Mouse (Mus musculus) forebrain, embryonic 16.5 days (tissue): Measurements from ENCODE around the gene Tmem179b. TPM values are rescaled to one million over a fixed set of nuclear protein-coding genes. Genes with fewer than 3 reads are reported as not detected.
A peak's percentile ranks its signal among the peaks of the same experiment; 100 is the strongest.

Experiments used
- ATAC-seq: fragments of 200-750 bp; cut with Nextera tagmentation; 2 replicates; pipeline ENCODE4 v1.8.0; 2017; ENCODE audit warnings: mild to moderate bottlenecking, moderate library complexity
- H3K27ac ChIP-seq: fragments of 300-500 bp; sonication (generic); 2 replicates; pipeline ENCODE4 v1.5.1; 2014; ENCODE audit warnings: low read length, control low read depth
- H3K27me3 ChIP-seq: fragments of 300-500 bp; sonication (generic); replicated peaks from 2 replicates; pipeline ENCODE4 v1.6.1; 2014; ENCODE audit warnings: low read length; ENCODE audit not compliant: control insufficient read depth, insufficient read depth
- H3K36me3 ChIP-seq: fragments of 300-500 bp; sonication (generic); 2 replicates; pipeline ENCODE4 v1.6.1; 2014; ENCODE audit not compliant: control insufficient read depth, insufficient read depth
- H3K4me1 ChIP-seq: fragments of 300-500 bp; sonication (generic); replicated peaks from 2 replicates; pipeline ENCODE4 v1.6.1; 2014; ENCODE audit warnings: low read length; ENCODE audit not compliant: control insufficient read depth, insufficient read depth
- H3K4me2 ChIP-seq: fragments of 300-500 bp; sonication (generic); 2 replicates; pipeline ENCODE4 v1.6.1; 2014; ENCODE audit warnings: mild to moderate bottlenecking, low read length, control low read depth
- H3K4me3 ChIP-seq: fragments of 300-500 bp; sonication (generic); replicated peaks from 2 replicates; pipeline ENCODE4 v1.5.1; 2014; ENCODE audit warnings: mild to moderate bottlenecking, low read length, control low read depth
- H3K9ac ChIP-seq: fragments of 300-500 bp; sonication (generic); replicated peaks from 2 replicates; pipeline ENCODE4 v1.6.1; 2014; ENCODE audit warnings: low read depth, low read length, control low read depth
- H3K9me3 ChIP-seq: fragments of 300-500 bp; sonication (generic); 2 replicates; pipeline ENCODE4 v1.6.1; 2016; ENCODE audit warnings: low read length; ENCODE audit not compliant: control insufficient read depth
- WGBS: fragments of 180-500 bp; shearing (Covaris S2); extraction: QIAGEN DNeasy Blood & Tissue Kit; methylation state at CpG from one replicate; pipeline ENCODE4 v1.1.7; 2014; 5-methylcytosine and 5-hydroxymethylcytosine counted together
- polyA plus RNA-seq: library from polyadenylated mRNA; unstranded; fragments of >200 nt; fragmentation: Nextera tagmentation; extraction: Ambion mirVana; gene quantifications from 2 replicates; pipeline ENCODE4 v1.2.1, GENCODE M21; 2015

Tmem179b gene
- 27.0 and 29.1 TPM in 2 replicates for polyA plus RNA-seq

- Histone ChIP-seq H3K4me1 (peaks cover 34% of the 10 kb centered on the region), H3K27ac (peak within 1 kb of the TSS; percentile 99), H3K9me3 (no peaks in the 10 kb centered on the region), H3K36me3 (peaks cover 13% of the 10 kb centered on the region), H3K27me3 (no peaks in the 10 kb centered on the region), H3K4me3 (peak within 1 kb of the TSS; percentile 82), H3K4me2 (peak within 1 kb of the TSS; percentile 99), H3K9ac (peak within 1 kb of the TSS; percentile 96)
- ATAC-seq, result peak; percentile 95
- under 1% methylated on average over 68 of the region's 68 CpGs for WGBS
Measured at GRCm38 (mm10) chr19:8774086-8774835, at the start of gene Tmem179b. Tmem179b (minus strand) TSS chr19:8774467.

GRCm38 (mm10) chr19:8822696-8823095, 48.4 kb upstream of the Tmem179b start:
- no peaks in the 10 kb centered on the region for H3K27me3 ChIP-seq
- no peak overlapping the region for H3K27ac ChIP-seq
- no peaks in the 10 kb centered on the region for H3K9me3 ChIP-seq
- ATAC-seq, result no peak
- WGBS, result 68% methylated on average over 8 of the region's 8 CpGs
- peak overlapping the region; percentile 11 for H3K4me3 ChIP-seq
- peaks cover 31% of the 10 kb centered on the region for H3K36me3 ChIP-seq
- H3K4me2 ChIP-seq, result peak overlapping the region; percentile 78
- H3K4me1 ChIP-seq, result peaks cover 27% of the 10 kb centered on the region
- 0 out of 2 replicates have a peak overlapping the region, but pooled peaks have one; percentile 15 for H3K9ac ChIP-seq

GRCm38 (mm10) chr19:8821146-8821545, 46.9 kb upstream of the Tmem179b start:
- H3K27ac ChIP-seq, result no peak overlapping the region; the same call in 1 of the 2 replicates
- H3K9ac ChIP-seq, result peak overlapping the region; percentile 93
- H3K4me1 ChIP-seq, result peaks cover 39% of the 10 kb centered on the region
- 1% methylated on average over 7 of the region's 7 CpGs for WGBS
- H3K27me3 ChIP-seq, result no peaks in the 10 kb centered on the region
- ATAC-seq, result no peak
- peaks cover 16% of the 10 kb centered on the region for H3K36me3 ChIP-seq
- peak overlapping the region; percentile 99 for H3K4me3 ChIP-seq
- H3K9me3 ChIP-seq, result no peaks in the 10 kb centered on the region
- peak overlapping the region; percentile 78 for H3K4me2 ChIP-seq

GRCm38 (mm10) chr19:8820424-8820956, 46.2 kb upstream of the Tmem179b start:
- H3K27me3 ChIP-seq, result no peaks in the 10 kb centered on the region
- H3K4me3 ChIP-seq, result peak overlapping the region; percentile 99
- peak overlapping the region; percentile 100 for H3K27ac ChIP-seq
- H3K4me2 ChIP-seq, result peak overlapping the region; percentile 78
- no peaks in the 10 kb centered on the region for H3K9me3 ChIP-seq
- ATAC-seq, result peak; percentile 7
- H3K36me3 ChIP-seq, result peaks cover 11% of the 10 kb centered on the region
- WGBS, result 0% methylated on average over 48 of the region's 48 CpGs
- H3K4me1 ChIP-seq, result peaks cover 45% of the 10 kb centered on the region
- peak overlapping the region; percentile 93 for H3K9ac ChIP-seq

- Histone ChIP-seq H3K27me3 (no peaks in the 10 kb centered on the region), H3K4me3 (peak within 1 kb of the TSS; percentile 99), H3K36me3 (peaks cover 5% of the 10 kb centered on the region), H3K9ac (peak within 1 kb of the TSS; percentile 93), H3K4me2 (peak within 1 kb of the TSS; percentile 92), H3K4me1 (peaks cover 47% of the 10 kb centered on the region), H3K9me3 (no peaks in the 10 kb centered on the region), H3K27ac (peak within 1 kb of the TSS; percentile 100)
- peak; percentile 94 for ATAC-seq
- WGBS, result under 1% methylated on average over 82 of the region's 83 CpGs
Measured at GRCm38 (mm10) chr19:8819596-8820423, 45.5 kb upstream of the Tmem179b start, which contains the start of gene Hnrnpul2. Hnrnpul2 (plus strand) TSS chr19:8820010.

- Histone ChIP-seq H3K36me3 (no peaks in the 10 kb centered on the region; the same call in 1 of the 2 replicates), H3K27me3 (no peaks in the 10 kb centered on the region), H3K4me3 (peak within 1 kb of the TSS; percentile 99), H3K27ac (peak within 1 kb of the TSS; percentile 100), H3K9me3 (no peaks in the 10 kb centered on the region), H3K4me2 (peak within 1 kb of the TSS; percentile 92), H3K4me1 (peaks cover 50% of the 10 kb centered on the region), H3K9ac (peak within 1 kb of the TSS; percentile 93)
- peak; percentile 91 for ATAC-seq
- under 1% methylated on average over 33 of the region's 33 CpGs for WGBS
Measured at GRCm38 (mm10) chr19:8818801-8819595, 44.7 kb upstream of the Tmem179b start, which contains the start of gene Ttc9c. Ttc9c (minus strand) TSS chr19:8819333.

GRCm38 (mm10) chr19:8818301-8818798, 44.1 kb upstream of the Tmem179b start:
- peaks cover 48% of the 10 kb centered on the region for H3K4me1 ChIP-seq
- no peaks in the 10 kb centered on the region for H3K27me3 ChIP-seq
- H3K4me3 ChIP-seq, result peak overlapping the region; percentile 99
- peak overlapping the region; percentile 90 for H3K27ac ChIP-seq
- WGBS, result 25% methylated on average over 14 of the region's 14 CpGs
- H3K9me3 ChIP-seq, result no peaks in the 10 kb centered on the region
- H3K4me2 ChIP-seq, result peak overlapping the region; percentile 92
- H3K9ac ChIP-seq, result peak overlapping the region; percentile 61
- H3K36me3 ChIP-seq, result no peaks in the 10 kb centered on the region
- ATAC-seq, result no peak

- Histone ChIP-seq H3K27ac (no peak overlapping the region), H3K4me3 (no peak overlapping the region), H3K27me3 (no peaks in the 10 kb centered on the region), H3K9ac (0 out of 2 replicates have a peak overlapping the region, but pooled peaks have one; percentile 33), H3K4me1 (peaks cover 36% of the 10 kb centered on the region), H3K9me3 (no peaks in the 10 kb centered on the region), H3K36me3 (no peaks in the 10 kb centered on the region), H3K4me2 (peak overlapping the region; percentile 12)
- 63% methylated on average over 3 of the region's 3 CpGs for WGBS
- no peak for ATAC-seq
Measured at GRCm38 (mm10) chr19:8817001-8817400, 42.7 kb upstream of the Tmem179b start.
